Comparison of ENCODE assay signal across 8 mouse cellular contexts in genomic region chr7:70364798-70365197, GRCm38 (mm10). TPM values are rescaled to one million over a fixed set of nuclear protein-coding genes. Genes with fewer than 3 reads are reported as not detected.
DNase-seq lines count a peak whose midpoint lies in the region; ATAC-seq and TF ChIP-seq lines count a peak whose summit lies in the region.

No protein-coding gene starts in this region.

- peak; percentile 60 to 91 for DNase-seq in adrenal gland, adult (ENCODE audit: inconsistent age in 2 of 2, low spot score in 1 of 2)
- DNase-seq in adrenal gland, postnatal 25 days = no peak
- peak; percentile 75 for DNase-seq in heart, postnatal 0 days (ENCODE audit: low spot score)
- DNase-seq in limb, embryonic 10.5 days (ENCODE audit: low spot score) = peak; percentile 44
- no peak for DNase-seq in gastrocnemius, postnatal 25 days

- no peaks in the 10 kb centered on the region for H3K36me3 ChIP-seq in heart, postnatal 0 days (replicated peaks; ENCODE audit: control insufficient read depth, insufficient read depth, low read length)
- peaks cover 4% of the 10 kb centered on the region; the same call in 1 of the 2 replicates for H3K36me3 ChIP-seq in limb, embryonic 10.5 days
- H3K36me3 ChIP-seq in myocyte (ENCODE audit: control insufficient read depth, insufficient read depth) = no peaks in the 10 kb centered on the region

- no peaks in the 10 kb centered on the region for H3K4me1 ChIP-seq in heart, postnatal 0 days (ENCODE audit: control insufficient read depth, insufficient read depth)
- H3K4me1 ChIP-seq in limb, embryonic 10.5 days = peaks cover 54% of the 10 kb centered on the region

- peak overlapping the region; percentile 55 for H3K4me2 ChIP-seq in heart, postnatal 0 days (ENCODE audit: low read depth, low read length)
- peak overlapping the region; percentile 74 for H3K4me2 ChIP-seq in myocyte (ENCODE audit: low read depth)

- H3K79me2 ChIP-seq in myocyte (ENCODE audit: control insufficient read depth, insufficient read depth) = peaks cover 6% of the 10 kb centered on the region

- peak overlapping the region; percentile 77 for H3K27ac ChIP-seq in heart, postnatal 0 days (ENCODE audit: low read depth)
- peak overlapping the region; percentile 83 for H3K27ac ChIP-seq in limb, embryonic 10.5 days

- H3K4me3 ChIP-seq in heart, postnatal 0 days (ENCODE audit: low read depth, low read length) = peak overlapping the region; percentile 50
- H3K4me3 ChIP-seq in limb, embryonic 10.5 days = peak overlapping the region; percentile 61
- peak overlapping the region; percentile 28 for H3K4me3 ChIP-seq in myocyte

- no peak for TF ChIP-seq POLR2A in myocyte (IDR thresholded peaks at IDR 0.05; ENCODE audit: insufficient read length, low read depth)

- under 1% methylated on average over 3 of the region's 3 CpGs for WGBS in heart, postnatal 0 days
- WGBS in limb, embryonic 10.5 days = 0% methylated on average over 3 of the region's 3 CpGs

- TF ChIP-seq CTCF in heart, postnatal 0 days (IDR thresholded peaks at IDR 0.05; ENCODE audit: low read depth) = peak; percentile 43

- H3K9me3 ChIP-seq in heart, postnatal 0 days (replicated peaks; ENCODE audit: control insufficient read depth, low read length) = no peaks in the 10 kb centered on the region
- no peaks in the 10 kb centered on the region for H3K9me3 ChIP-seq in limb, embryonic 10.5 days (replicated peaks)

- no peak overlapping the region for H3ac ChIP-seq in myocyte (ENCODE audit: control insufficient read depth, insufficient read length)

- peak; percentile 57; the same call in 1 of the 2 replicates for ATAC-seq in common myeloid progenitor, adult 5-6 weeks (replicated peaks; ENCODE audit: low read depth, poor library complexity, severe bottlenecking)
- ATAC-seq in heart, postnatal 0 days (ENCODE audit: insufficient read depth, low read depth) = no peak
- ATAC-seq in activated CD4-positive, CD25-positive, alpha-beta regulatory T cell, adult 4 months = no peak

- peak overlapping the region; percentile 56 for H3K9ac ChIP-seq in heart, postnatal 0 days (replicated peaks; ENCODE audit: low read depth, low read length)

- no peak for TF ChIP-seq EP300 in heart, postnatal 0 days (IDR thresholded peaks at IDR 0.05; ENCODE audit: low read depth)

- H3K27me3 ChIP-seq in heart, postnatal 0 days (ENCODE audit: control insufficient read depth, insufficient read depth, low read length) = peaks cover 77% of the 10 kb centered on the region
- H3K27me3 ChIP-seq in limb, embryonic 10.5 days (ENCODE audit: low read depth, poor library complexity, severe bottlenecking) = peaks cover 45% of the 10 kb centered on the region
- H3K27me3 ChIP-seq in myocyte (ENCODE audit: control insufficient read depth, insufficient read depth, insufficient read length) = no peaks in the 10 kb centered on the region

TF ChIP-seq in myocyte, 11 proteins besides CTCF, POLR2A, EP300 and RAD21:
- no peak for TF ChIP-seq TCF12 (IDR thresholded peaks at IDR 0.05; ENCODE audit: insufficient read depth, poor library complexity, severe bottlenecking)
- no peak for TF ChIP-seq E2F4 (IDR thresholded peaks at IDR 0.05; ENCODE audit: insufficient read depth)
- TF ChIP-seq POLR2AphosphoS2 (IDR thresholded peaks at IDR 0.05; ENCODE audit: insufficient read length, low read depth) = no peak
- TF ChIP-seq USF1 (IDR thresholded peaks at IDR 0.05; ENCODE audit: low read depth) = no peak
- TF ChIP-seq MAX (IDR thresholded peaks at IDR 0.05; ENCODE audit: low read depth) = no peak
- TF ChIP-seq TCF3 (IDR thresholded peaks at IDR 0.05; ENCODE audit: insufficient read length, low read depth) = no peak
- TF ChIP-seq SRF (IDR thresholded peaks at IDR 0.05; ENCODE audit: control insufficient read depth, insufficient read length, low read depth) = no peak
- TF ChIP-seq MYOD1 (IDR thresholded peaks at IDR 0.05; ENCODE audit: control insufficient read depth in 1 of 3, insufficient read length in 2 of 3, low read depth in 2 of 3) = no peak
- no peak for TF ChIP-seq REST (IDR thresholded peaks at IDR 0.05; ENCODE audit: insufficient read depth, insufficient read length)

RNA-seq across cellular contexts. Expression of gene Nr2f2, which starts 1.7 kb away (rescaled TPM):
- 101 and 117 TPM in 2 replicates for total RNA-seq in adrenal gland, postnatal 25 days (2021)
- total RNA-seq in common myeloid progenitor, adult 5-6 weeks (2017) = not detected in 2 replicates
- total RNA-seq in heart, postnatal 0 days (2014; rRNA removed; ENCODE audit: low replicate concordance) = 7.5 and 8.3 TPM in 2 replicates
- polyA plus RNA-seq in heart, postnatal 0 days (2015; fragmentation: Nextera tagmentation; extraction: Ambion mirVana) = 18.2 and 18.9 TPM in 2 replicates
- polyA plus RNA-seq in limb, embryonic 10.5 days (2016; fragmentation: Nextera tagmentation; extraction: Ambion mirVana) = 48.0 and 56.8 TPM in 2 replicates
- 7.0 TPM for polyA plus RNA-seq in myocyte (2012; fragmentation: generic; extraction: Trizol)
- polyA plus RNA-seq in activated CD4-positive, CD25-positive, alpha-beta regulatory T cell, adult 4 months (2017; shearing (Covaris generic)) = not detected
- 10 to 100 TPM; 15.1 to 21.7 TPM for total RNA-seq in gastrocnemius, postnatal 25 days (2021)

Comparison
In these comparisons a context has a peak if more than half of its experiments do, and no peak if none do; other contexts are left out.
1. DNase-seq: peak in adrenal gland, adult (2 of 2), heart, postnatal 0 days (single experiment) and limb, embryonic 10.5 days (single experiment); none in adrenal gland, postnatal 25 days (single experiment) and gastrocnemius, postnatal 25 days (single experiment).
2. Peak in every context shown above with its lines, with median percentiles within 50 percentile points of each other: H3K4me3 ChIP-seq.